Mouse (Mus musculus) layer of hippocampus, adult 11-12 months (tissue): ENCODE measurements at regions not wholly inside any gene's neighbourhood (a gene's known extent, or its start where the extent isn't known, plus 50 kb on each side); places are given as distances from the start of the nearest gene placed in this dataset.

Source experiments
- DNase-seq: peaks from one replicate; pipeline ENCODE4 v3.0.0; 2022; ENCODE audit warnings: low spot score

DNA sequence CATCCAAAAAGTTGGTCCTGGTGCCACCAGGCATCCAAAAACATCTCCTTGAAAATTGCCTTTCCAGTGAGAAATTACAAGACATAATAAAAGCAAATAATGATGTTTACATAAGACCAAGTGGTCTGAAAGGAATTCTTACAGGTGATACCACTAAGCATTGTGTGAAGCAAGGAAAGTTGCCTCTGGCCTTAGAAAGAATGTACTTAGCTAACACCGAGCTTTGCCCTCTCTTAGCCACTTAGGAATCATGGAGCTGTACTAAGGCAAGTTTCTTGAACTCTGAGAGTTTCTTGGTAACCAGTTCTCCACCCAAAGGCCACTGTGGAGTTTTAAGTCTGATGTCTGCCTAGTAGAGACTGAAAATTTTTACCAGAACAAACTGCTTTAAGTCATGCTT, 359.4 kb upstream of the Cdh11 start:
- DNase-seq: no peak

DNA sequence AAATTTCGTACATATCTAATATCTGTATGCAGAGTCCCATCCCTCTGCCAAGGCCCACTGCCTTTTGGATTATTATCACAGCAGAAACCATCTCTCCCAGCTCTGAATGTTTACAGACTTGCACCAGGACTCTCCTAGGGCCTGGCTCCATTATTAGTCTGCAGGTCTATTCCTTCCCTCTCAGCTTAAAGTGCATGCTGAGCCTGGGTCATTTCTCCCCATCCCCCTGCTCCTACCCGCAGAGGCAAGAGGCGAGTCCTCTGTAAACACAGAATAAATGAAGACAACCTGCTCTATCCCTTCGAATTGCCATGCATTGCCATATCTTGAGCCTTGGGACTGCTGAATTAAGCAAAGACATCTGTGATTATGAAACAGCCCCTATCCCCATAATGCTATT, 362.6 kb upstream of the Cdh11 start:
- no peak for DNase-seq

DNA sequence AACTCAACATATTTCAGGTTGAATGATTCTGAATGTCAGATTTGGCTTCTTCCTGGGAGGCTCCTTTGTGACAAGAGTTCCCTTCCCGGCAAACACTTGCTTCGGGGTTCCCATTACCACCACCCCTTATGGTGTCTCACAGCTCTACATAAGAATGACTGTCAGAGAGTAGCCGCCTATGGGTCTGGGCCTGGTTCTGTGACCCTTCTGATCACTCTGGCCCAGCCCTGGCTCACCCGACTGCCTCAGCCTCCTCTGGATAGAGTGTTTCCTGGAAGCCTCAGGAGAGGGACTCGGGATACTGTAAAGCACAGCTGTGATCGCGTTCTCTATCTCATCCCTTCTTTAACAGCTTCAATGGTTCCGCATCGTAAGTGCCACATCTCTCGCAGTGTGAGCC, 363.0 kb upstream of the Cdh11 start:
- no peak for DNase-seq

DNA sequence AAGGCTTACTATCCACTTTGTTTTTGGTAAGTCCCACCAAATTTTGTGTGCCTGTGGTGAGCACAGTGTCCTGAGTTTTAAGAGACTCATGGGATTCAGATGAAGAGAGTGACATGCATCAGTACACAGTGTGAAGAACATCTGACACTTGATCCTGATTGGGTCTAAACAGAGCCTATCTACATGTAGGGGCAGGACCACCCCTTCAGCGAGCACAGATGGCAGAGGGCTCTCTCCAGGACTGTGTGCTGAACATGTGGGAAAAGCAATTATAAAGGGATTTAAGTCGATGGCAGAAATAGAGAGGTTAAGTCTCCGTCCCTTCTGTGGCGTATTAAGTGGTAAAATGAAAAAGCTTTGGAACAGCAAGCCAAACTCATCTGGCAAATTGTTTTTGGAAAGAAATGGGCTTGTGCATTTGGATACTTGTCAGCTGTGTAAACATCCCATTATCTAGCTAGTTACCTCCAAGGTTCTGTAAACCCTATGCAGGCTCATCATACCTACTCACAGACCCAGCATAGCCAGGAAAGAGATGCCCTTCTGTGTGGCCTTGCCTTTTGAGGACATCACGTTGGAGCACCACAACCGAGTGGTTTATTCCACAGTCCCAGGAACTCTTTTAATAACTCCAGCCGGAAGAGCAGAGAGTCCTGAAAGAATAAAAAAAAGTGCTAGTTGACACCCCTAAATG, 381.3 kb upstream of the Cdh11 start:
- no peak for DNase-seq

DNA sequence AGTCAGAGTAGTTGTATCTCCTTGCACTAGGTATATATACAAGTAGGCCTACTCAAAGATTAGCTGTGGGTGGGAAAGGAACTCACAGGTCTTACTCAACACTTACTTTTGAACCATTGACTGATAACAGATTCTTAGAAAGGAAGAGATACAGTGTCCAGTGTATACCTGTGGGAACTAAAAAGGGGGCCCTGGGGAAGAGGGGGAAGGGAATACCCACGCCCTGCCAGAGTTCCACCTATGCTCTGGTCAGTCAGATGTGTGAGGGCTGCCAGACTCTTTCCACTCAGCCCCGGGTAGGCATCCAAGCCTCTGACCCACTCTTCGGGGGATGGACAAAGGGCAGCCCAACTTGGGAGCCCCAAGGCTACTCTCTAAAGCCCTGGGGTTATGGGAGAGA, 387.9 kb upstream of the Cdh11 start:
- DNase-seq: no peak

DNA sequence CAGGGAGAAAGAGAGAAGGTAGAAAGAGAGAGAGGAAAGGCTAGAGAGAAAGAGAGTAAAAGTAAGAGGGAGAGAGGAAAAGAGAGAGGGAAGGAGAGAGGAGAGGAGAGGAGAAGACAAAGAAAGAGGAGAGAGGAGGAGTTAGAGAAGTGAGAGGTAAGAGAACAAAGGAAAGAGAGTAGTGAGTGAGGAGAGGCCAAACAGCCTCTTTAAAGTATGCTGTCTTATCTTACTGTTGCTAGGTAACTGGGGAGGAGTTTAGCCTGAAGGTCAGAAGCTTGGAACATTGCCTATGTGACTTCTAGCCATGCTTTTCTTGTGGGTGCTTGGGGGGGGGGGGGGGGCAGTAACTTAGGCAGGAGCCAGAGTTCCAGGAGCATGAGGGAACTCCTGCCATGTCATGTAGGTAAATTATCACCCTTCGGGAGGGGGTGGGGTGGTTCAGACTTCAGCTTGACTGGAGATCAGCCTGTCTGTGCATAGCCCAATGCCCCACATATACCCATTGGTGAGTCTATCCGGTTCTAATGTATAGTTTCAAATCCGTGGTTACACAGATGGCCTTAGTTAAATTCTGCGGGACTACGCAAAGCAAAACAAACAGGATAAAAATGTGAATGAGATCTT, 388.5 kb upstream of the Cdh11 start:
- no peak for DNase-seq

DNA sequence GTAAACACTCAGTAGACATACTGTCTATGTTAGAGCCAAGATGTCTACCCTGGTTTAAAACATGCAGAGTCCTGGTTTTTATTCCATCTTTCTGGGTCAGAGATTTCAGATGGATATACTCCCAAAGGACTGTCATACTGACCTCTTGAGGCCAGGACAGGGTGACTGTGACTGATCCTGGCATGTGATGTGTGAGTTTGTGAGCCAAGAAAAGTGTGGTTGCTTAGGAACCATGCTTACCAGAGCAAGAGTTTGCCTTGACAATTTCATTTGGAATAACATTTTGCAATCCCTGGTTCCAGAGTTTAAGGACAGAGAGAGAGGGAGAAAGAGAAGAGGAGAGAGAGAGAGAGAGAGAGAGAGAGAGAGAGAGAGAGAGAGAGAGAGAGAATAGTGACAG, 395.2 kb upstream of the Cdh11 start:
- no peak for DNase-seq

DNA sequence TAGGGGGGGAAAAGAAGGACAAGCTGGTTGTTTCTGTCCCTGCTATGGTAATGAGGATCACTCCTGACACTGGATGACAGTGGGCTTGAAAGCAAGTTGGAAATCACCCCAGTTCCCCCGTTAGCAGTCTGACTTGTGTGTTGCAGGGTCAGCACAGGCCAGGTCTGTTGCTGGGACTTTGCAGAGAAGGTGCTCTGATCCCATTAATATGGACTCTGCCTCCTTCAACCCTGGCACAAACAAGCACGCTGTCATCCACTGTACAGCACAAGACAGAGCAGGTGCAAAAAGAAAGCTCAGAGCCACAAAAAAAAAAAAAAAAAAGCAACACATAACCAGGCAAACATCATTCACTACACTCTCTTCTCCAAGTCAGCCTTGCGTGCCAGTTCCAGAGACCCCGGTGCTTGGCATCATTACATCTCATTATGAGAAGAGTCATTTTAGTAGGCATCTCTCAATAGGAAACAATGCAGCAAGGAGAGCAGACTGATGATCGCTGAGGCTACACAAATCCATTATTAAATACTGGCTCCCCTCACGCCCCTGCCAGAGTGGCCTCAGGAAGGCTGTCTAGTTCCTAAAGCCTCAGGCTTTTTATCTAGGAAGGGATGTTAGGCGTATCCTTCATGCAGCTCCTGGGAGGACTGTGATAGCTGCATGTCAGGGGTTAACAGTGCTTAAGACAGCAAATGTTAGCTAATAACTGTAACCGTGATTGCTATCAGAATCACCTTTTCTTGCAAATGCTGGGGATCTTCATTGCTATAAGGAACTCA, 403.5 kb upstream of the Cdh11 start:
- DNase-seq: no peak

DNA sequence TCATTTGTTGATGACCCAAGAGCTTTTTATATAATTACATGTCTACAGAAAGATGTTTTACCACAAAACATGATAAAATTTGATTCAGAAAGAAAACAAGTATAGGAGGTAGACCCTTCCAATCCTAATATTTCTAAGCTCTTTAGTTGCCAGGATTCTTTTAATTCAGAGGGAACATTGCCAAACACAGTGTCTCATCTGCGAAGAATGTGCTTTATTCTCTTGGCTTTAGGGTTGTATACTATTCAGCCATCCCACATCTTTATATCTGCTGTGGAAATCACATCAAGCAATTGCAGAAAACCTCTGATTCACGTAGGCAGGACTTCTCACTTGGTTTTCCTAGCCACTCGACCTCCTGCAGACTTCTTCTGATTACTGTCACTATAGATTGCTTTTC, 412.8 kb upstream of the Cdh11 start:
- DNase-seq: no peak

DNA sequence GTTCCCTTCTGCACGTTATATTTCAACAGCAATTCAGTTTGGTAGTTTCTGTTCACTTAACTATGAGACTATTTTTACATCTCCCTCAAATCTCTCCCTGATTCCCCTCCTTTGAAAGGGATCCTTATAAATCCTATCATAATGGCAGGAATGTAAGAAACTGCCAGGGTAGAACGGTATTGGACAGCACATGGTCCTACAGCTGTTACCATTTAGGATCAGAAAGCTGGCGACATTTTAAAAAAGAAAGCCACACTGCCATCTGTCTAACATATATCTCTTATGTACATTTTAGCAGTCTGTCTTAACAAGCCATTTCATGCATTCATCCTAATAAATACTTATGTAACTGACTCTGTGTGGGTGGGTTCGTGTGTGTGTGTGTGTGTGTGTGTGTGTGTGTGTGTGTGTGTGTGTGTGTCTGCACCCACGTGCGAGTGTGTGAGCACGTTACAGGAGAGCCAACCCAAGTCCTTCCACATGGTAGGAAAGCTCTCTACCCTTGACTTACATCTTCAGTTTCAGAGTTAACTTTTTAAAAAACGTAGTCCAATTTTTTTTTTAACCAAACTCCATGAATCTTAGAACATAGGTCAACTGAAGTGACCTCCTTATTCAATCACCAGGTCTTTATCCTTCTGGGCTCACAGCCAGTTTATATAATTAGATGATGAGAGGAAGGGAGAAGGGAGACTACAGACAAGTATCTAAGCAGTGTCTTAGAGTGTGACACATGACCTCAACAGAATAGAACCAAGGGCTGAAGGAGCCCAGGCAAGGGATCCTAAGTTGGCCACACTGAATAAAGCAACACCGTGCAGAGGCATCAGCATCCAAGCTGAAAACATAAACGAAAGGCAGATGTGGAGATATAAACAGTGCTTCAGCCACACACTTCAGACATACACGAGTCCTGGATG, 414.5 kb upstream of the Cdh11 start:
- DNase-seq: no peak

DNA sequence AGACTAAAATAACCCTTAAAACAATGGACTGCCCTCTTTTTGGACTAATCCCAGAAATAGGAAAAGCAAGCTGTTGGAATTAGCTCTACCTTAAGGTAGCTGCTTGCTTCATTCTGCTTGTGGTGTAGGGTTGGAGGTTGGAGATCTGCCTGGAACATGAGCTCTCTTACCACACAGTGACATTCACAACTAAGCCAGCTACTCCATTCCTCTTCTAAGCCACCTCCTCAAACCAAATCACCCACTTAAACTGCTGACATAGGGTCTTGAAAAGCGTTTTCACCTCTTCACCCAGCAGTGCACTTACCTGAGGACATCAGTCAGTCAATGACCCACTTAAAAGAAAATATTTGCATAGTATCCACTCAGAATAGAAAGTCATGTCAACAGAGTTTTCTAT, 418.3 kb upstream of the Cdh11 start:
- no peak for DNase-seq

DNA sequence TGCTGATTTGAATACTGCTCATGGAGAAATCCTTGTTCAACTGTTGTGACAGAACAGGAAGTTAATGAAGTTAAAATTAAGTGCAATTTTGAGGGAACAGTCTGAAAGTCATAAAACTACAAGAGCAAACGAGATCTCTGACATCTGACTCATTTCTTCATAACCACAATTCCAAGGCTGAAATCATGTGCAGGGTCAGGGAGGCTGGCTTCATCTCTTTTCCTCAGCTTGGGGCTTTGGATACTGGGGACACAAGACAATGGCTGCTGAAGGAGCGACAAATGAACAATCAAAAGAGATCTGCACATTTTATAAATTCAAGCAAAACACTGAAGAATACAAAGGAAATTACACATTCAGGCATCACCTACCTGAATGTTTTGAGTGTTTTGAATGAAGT, 429.2 kb upstream of the Cdh11 start:
- no peak for DNase-seq

DNA sequence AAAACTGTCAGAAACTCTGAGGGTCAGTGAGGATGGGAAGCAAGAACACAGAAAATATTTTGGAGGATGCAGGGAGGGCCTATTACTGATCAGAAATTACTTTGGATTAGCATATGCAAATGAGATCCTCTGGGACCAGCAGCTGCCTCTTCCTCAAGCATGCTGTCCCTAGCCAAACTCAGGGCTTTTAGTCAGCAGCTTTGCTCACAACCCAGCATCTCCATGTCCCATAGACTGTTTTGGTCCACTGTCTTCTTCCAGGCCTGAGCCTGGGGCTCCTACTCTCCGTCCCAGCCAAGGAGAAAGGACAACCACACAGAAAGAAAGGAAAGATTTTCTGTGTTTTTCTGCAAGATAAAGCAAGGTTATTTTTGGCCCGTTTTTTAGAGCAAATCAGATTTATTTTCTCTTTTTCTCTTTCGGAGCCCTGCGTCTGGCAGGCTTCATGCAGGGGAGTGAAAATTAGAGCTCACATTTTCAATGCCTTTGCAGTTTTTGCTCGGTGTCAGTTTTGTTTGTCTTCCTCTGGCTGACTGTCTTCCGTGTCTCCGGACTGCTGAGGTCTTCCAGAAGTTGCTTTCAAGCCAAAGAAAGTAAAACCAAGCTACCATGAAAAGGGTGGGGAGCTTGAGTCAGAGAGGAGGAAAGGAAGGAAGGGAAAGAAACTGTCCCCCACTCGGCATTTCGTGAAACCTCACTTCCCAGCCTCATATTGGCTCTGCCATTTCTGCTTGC, 445.5 kb upstream of the Cdh11 start:
- no peak for DNase-seq

DNA sequence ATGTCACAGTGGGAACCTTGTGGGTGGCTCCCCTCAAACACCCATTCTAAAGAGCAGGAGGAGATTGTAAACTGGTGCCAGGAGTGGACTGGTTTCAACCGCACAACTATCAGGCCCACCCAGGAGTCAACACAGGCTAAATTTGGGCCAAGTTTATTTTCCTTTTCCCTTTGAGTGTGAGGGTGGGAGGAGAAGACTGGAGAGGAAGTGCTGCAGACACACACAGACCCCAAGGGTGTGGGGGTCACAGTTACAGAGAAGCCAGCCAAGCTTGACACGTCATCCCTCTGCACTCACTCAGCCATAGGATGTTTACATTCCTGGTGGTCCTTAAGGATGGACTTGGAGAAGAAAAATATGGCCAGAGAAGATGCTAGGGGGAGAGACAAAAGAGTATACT, 448.9 kb upstream of the Cdh11 start:
- no peak for DNase-seq

DNA sequence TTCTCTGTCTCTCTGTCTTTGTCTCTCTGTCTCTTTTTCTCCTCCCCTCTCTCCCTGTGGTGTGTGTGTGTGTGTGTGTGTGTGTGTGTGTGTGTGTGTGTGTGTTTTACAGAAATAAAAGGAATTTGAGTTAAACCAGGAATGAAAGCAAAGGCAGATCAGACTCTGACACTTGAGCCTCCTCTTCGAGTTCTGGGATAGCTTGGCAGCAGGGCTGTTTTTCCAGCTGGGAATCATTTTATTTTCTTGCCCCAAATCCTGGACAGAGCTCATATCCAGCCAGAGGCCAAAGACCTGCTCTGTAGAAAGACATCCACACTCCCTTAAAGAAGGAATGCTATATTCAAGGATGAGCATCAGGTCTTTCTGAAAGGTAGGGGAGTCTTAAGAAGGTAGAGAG, 450.2 kb upstream of the Cdh11 start:
- no peak for DNase-seq

DNA sequence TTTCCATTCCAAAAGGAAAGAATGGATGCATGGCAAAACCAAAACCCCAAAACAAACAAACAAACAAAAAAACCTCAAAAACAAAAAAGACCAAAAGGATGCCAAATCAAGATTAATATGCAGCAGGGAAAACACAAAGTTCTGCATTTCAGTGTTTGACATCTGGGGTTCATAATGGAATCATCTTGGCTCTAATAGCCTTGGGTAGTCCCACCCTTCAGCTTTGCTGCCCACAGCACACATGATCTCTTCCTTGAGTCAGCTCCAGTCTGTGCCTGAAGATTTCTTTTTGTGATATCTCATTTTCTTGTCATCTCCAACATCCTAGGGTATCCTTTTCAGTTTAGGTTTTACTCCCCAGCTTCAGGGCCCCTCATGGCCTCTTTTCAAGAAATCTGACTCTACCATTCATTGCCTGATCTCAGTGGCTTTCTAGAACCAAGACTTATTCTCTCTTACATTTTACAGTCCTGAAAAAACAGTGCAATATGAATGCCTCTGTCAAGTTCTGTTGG, 453.1 kb upstream of the Cdh11 start:
- DNase-seq: no peak

DNA sequence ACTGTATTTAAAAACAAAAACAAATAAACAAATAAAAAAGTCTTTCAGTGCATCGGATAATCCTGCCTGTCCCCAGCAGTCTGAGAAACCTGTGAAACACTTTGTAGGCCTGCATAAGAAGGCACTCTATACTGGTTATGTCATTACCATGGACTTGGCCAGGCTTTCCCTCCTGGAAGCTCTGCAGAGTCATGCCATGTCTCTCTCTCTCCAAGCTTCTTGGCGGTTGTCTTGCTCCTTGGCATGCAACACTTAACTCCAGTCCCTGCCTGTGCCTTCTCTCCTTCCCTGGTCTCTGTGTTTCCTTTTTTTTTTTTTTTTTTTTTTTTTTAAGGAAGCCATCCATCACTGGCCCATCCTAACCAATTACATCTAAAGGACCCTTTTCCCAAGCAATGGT, 458.7 kb upstream of the Cdh11 start:
- DNase-seq: no peak

DNA sequence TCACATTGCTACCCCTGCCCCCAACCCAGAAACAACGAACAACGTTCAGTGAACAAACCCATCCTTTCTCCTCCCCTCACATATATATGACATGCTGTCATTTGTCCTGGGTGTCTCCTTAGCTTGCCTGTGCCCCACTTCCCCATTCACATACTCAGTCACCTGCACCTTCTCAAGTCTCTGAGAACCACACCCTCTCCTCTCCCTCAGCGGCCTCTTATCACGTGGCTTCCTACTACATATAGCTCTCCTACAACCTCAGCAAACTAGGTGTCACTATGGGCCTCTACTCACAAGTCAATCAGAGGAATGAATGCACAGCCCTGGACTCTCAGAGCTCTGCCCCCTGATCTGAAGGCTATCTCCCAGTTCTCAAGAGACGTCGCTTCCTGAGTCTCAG, 459.2 kb upstream of the Cdh11 start:
- DNase-seq: no peak

DNA sequence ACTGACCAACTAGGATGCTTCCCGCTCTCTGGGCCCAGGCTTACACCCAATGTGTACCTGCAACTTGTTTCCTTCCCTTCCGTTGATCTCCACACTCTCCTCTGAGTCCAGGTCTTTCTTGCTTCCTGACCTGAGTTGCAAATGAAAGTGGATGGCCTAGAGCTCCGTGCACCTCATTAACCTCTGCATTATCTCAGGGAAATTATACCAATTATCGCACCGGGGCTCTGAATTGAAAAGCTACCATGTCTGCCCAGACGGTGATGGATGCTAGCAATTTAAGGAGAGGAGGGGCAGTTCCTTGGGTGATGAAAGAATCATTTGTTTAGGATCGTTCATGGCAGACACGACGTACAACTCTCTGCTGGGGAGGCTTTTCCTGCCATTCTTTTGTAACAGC, 460.4 kb upstream of the Cdh11 start:
- no peak for DNase-seq

DNA sequence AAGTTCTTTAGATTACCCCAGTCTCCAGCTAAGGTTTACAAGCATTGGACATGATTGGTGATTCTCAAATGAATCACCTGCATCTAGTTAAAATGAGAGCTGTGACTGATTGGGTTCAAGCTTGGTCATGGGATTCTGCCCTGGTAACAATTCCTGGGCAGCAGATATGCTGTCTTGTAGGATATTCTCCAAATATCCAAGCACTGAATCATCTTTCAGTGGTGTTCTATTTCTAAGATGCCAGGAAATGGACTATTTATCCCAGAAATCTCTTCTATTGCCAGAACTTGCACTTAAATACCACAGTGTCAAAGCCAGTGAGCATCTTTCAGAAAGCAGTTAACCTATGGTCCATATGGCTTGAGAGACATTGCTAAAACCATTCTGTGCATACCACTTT, 475.8 kb upstream of the Cdh11 start:
- DNase-seq: no peak

DNA sequence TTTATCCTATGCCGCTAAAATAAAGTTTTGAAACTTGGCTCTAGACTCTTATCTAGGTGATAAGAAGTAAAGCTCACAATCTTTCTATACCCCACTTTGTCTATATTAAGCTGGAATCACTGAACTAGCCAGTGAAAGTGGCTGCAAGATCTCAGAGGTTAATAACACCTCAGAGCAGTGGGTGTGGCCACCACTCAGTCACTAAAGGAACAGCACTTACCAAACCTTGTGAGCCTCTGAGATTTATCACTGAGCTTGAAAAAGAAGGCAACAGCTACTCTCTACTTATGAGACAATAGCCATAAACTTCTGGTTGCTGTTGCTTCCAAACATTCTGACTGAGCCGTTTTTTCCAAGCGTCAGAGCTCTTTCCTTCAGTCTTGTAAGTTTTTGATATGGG, 484.6 kb upstream of the Cdh11 start:
- DNase-seq: no peak
